14 mouse cellular contexts compared by ENCODE assay signal in genomic region chr6:146770005-146770745, GRCm38 (mm10). TPM values are rescaled to one million over a fixed set of nuclear protein-coding genes. Genes with fewer than 3 reads are reported as not detected.
A peak's percentile ranks its signal among the peaks of the same experiment; 100 is the strongest.
DNase-seq lines count a peak whose midpoint lies in the region; ATAC-seq and TF ChIP-seq lines count a peak whose summit lies in the region.
"Had no signal": no experiment of that assay in that cellular context is flagged by ENCODE, and none has a peak within 500 bp of the region (broad histone marks: within the 10 kb centered on the region; RNA-seq: fewer than 3 reads in every experiment).

No protein-coding gene starts in this region.

- 64% methylated on average over 6 of the region's 6 CpGs for WGBS in kidney, adult 2 months
- WGBS in heart, embryonic 16.5 days, result 67% methylated on average over 6 of the region's 6 CpGs
- WGBS in hindbrain, embryonic 13.5 days, result 71% methylated on average over 6 of the region's 6 CpGs

- H3K4me3 ChIP-seq in kidney, adult 2 months (ENCODE audit: insufficient read depth, low read depth, low read length), result no peak overlapping the region
- no peak overlapping the region for H3K4me3 ChIP-seq in heart, embryonic 16.5 days (ENCODE audit: low read length)
- no peak overlapping the region for H3K4me3 ChIP-seq in hindbrain, embryonic 13.5 days
- H3K4me3 ChIP-seq: embryonic facial prominence, embryonic 13.5 days; liver, embryonic 15.5 days; midbrain, embryonic 12.5 days; neural tube, embryonic 13.5 days had no signal

- ATAC-seq in common myeloid progenitor, adult 5-6 weeks (replicated peaks; ENCODE audit: low read depth, poor library complexity, severe bottlenecking), result peak; percentile 57
- peak; percentile 14; the same call in 1 of the 2 replicates for ATAC-seq in heart, embryonic 16.5 days (replicated peaks; ENCODE audit: extremely low read depth, insufficient read depth, low FRiP score)
- peak; percentile 81 for ATAC-seq in megakaryocyte, adult 5-6 weeks (ENCODE audit: poor library complexity, severe bottlenecking)
- no peak for ATAC-seq in hindbrain, embryonic 13.5 days (ENCODE audit: low FRiP score)
- ATAC-seq: forebrain, postnatal 0 days had no signal

- no peak for TF ChIP-seq POLR2A in kidney, adult 2 months (IDR thresholded peaks at IDR 0.05; ENCODE audit: low read depth, low read length)

- H3K9ac ChIP-seq in heart, embryonic 16.5 days (ENCODE audit: low read length), result no peak overlapping the region
- no peak overlapping the region for H3K9ac ChIP-seq in hindbrain, embryonic 13.5 days
- H3K9ac ChIP-seq: embryonic facial prominence, embryonic 13.5 days; forebrain, postnatal 0 days; liver, embryonic 15.5 days; midbrain, embryonic 12.5 days; neural tube, embryonic 13.5 days had no signal

- no peak for TF ChIP-seq CTCF in kidney, adult 2 months (conservative IDR thresholded peaks at IDR 0.05; ENCODE audit: insufficient read depth, insufficient read length, low read depth, low read length)

- H3K27me3 ChIP-seq in kidney, adult 2 months (replicated peaks; ENCODE audit: control insufficient read depth, insufficient read depth, low read length), result no peaks in the 10 kb centered on the region
- H3K27me3 ChIP-seq in heart, embryonic 16.5 days (ENCODE audit: control insufficient read depth, insufficient read depth, low read length), result no peaks in the 10 kb centered on the region
- no peaks in the 10 kb centered on the region for H3K27me3 ChIP-seq in hindbrain, embryonic 13.5 days
- H3K27me3 ChIP-seq: embryonic facial prominence, embryonic 13.5 days; liver, embryonic 15.5 days; midbrain, embryonic 12.5 days; neural tube, embryonic 13.5 days had no signal

- peaks cover 12% of the 10 kb centered on the region for H3K36me3 ChIP-seq in kidney, adult 2 months (ENCODE audit: control insufficient read depth, insufficient read depth, low read length)
- H3K36me3 ChIP-seq in heart, embryonic 16.5 days (ENCODE audit: control insufficient read depth, insufficient read depth), result peaks cover 56% of the 10 kb centered on the region
- H3K36me3 ChIP-seq in hindbrain, embryonic 13.5 days, result peaks cover 68% of the 10 kb centered on the region

- peak overlapping the region; percentile 12; the same call in 1 of the 2 replicates for H3K27ac ChIP-seq in kidney, adult 2 months (ENCODE audit: insufficient read depth, low read depth, low read length)
- H3K27ac ChIP-seq in heart, embryonic 16.5 days (ENCODE audit: low read length), result peak overlapping the region; percentile 62; the same call in 1 of the 2 replicates
- H3K27ac ChIP-seq in hindbrain, embryonic 13.5 days, result no peak overlapping the region
- H3K27ac ChIP-seq: embryonic facial prominence, embryonic 13.5 days; liver, embryonic 15.5 days; midbrain, embryonic 12.5 days; neural tube, embryonic 13.5 days had no signal

- H3K4me2 ChIP-seq in heart, embryonic 16.5 days (ENCODE audit: low read depth, low read length), result no peak overlapping the region
- H3K4me2 ChIP-seq in hindbrain, embryonic 13.5 days, result no peak overlapping the region
- H3K4me2 ChIP-seq: embryonic facial prominence, embryonic 13.5 days; liver, embryonic 15.5 days; midbrain, embryonic 12.5 days; neural tube, embryonic 13.5 days had no signal

- peaks cover 3% of the 10 kb centered on the region; the same call in 1 of the 2 replicates for H3K4me1 ChIP-seq in kidney, adult 2 months (ENCODE audit: control insufficient read depth, insufficient read depth, low read length)
- H3K4me1 ChIP-seq in heart, embryonic 16.5 days (ENCODE audit: control insufficient read depth, insufficient read depth, low read length), result no peaks in the 10 kb centered on the region
- H3K4me1 ChIP-seq in hindbrain, embryonic 13.5 days (replicated peaks), result no peaks in the 10 kb centered on the region
- H3K4me1 ChIP-seq: embryonic facial prominence, embryonic 13.5 days; liver, embryonic 15.5 days; midbrain, embryonic 12.5 days; neural tube, embryonic 13.5 days had no signal

- DNase-seq in kidney, adult 2 months, result peak; percentile 44
- DNase-seq in kidney, adult 11 months, result no peak
- no peak for DNase-seq in adrenal gland, postnatal 10 days
- DNase-seq in cerebellum, adult 9-11 months, result no peak
- DNase-seq: forebrain, postnatal 0 days; thymus, adult 18-20 months had no signal

- no peaks in the 10 kb centered on the region for H3K9me3 ChIP-seq in heart, embryonic 16.5 days (replicated peaks; ENCODE audit: control insufficient read depth, low read length)
- H3K9me3 ChIP-seq in hindbrain, embryonic 13.5 days, result no peaks in the 10 kb centered on the region
- H3K9me3 ChIP-seq: embryonic facial prominence, embryonic 13.5 days; liver, embryonic 15.5 days; midbrain, embryonic 12.5 days; neural tube, embryonic 13.5 days had no signal

RNA-seq across cellular contexts. Expression of gene Arntl2, which starts 25.7 kb away (rescaled TPM):
- polyA plus RNA-seq in kidney, adult 2 months (2012; rRNA removed), result 3.3 and 4.1 TPM in 2 replicates
- not detected in 2 replicates for total RNA-seq in common myeloid progenitor, adult 5-6 weeks (2017)
- 2.8 and 2.9 TPM in 2 replicates for polyA plus RNA-seq in heart, embryonic 16.5 days (2015; fragmentation: Nextera tagmentation; extraction: Ambion mirVana)
- 0.04 and 0.16 TPM in 2 replicates for total RNA-seq in megakaryocyte, adult 5-6 weeks (2015)
- total RNA-seq in megakaryocyte, adult 5-6 weeks (2017), result not detected in 2 replicates
- 1 to 10 TPM; 1.3 to 3.4 TPM for total RNA-seq in adrenal gland, postnatal 10 days (2021)
- polyA plus RNA-seq in hindbrain, embryonic 13.5 days (2015; fragmentation: Nextera tagmentation; extraction: Ambion mirVana), result 2.1 and 3.4 TPM in 2 replicates

RNA-seq across cellular contexts. Expression of gene Stk38l, which starts 45.4 kb away (rescaled TPM):
- polyA plus RNA-seq in kidney, adult 2 months (2012; rRNA removed), result 3.9 and 4.3 TPM in 2 replicates
- total RNA-seq in common myeloid progenitor, adult 5-6 weeks (2017), result 1.3 and 2.9 TPM in 2 replicates
- 28.9 and 30.3 TPM in 2 replicates for polyA plus RNA-seq in heart, embryonic 16.5 days (2015; fragmentation: Nextera tagmentation; extraction: Ambion mirVana)
- 2.2 and 5.0 TPM in 2 replicates for total RNA-seq in megakaryocyte, adult 5-6 weeks (2015)
- total RNA-seq in megakaryocyte, adult 5-6 weeks (2017), result 2.8 and 3.7 TPM in 2 replicates
- 10 to 100 TPM; 13.3 to 17.6 TPM for total RNA-seq in adrenal gland, postnatal 10 days (2021)
- polyA plus RNA-seq in hindbrain, embryonic 13.5 days (2015; fragmentation: Nextera tagmentation; extraction: Ambion mirVana), result 15.9 and 17.5 TPM in 2 replicates
